Mouse (Mus musculus): ENCODE measurements at regions not wholly inside any gene's neighbourhood (a gene's known extent, or its start where the extent isn't known, plus 50 kb on each side); places are given as distances from the start of the nearest gene placed in this dataset.

DNA sequence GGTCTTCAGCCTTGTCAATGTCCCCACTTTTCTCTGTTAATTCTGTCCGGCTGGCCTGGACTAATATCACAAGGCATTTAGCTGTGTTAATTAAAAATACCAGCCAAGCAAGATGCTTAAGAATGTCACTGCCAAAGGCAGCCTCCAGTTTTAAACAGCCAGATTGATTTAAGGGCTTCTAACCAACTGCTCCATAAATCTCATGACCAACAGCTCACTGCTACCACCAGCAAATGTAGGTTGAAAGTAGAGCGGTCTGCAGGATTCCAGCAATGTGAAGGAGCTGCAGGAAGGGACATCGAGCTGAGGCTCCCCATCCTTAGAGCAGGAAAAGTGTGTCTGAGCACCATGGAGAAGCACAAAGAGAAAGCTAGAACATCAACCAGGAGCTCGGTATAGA, 289.5 kb upstream of the Ano5 start:
- TF ChIP-seq POLR2A (IDR thresholded peaks at IDR 0.05; ENCODE audit: borderline replicate concordance, extremely low read depth, low read depth, low read length) (no peak), CTCF (IDR thresholded peaks at IDR 0.05; ENCODE audit: insufficient read depth, low read length) (no peak)
- WGBS: 79% methylated on average over 4 of the region's 4 CpGs
- no peak for DNase-seq
- Histone ChIP-seq H3K4me1 (ENCODE audit: control insufficient read depth, insufficient read depth, low read length) (no peaks in the 10 kb centered on the region), H3K4me3 (replicated peaks; ENCODE audit: extremely low read depth, low read depth, low read length) (no peak overlapping the region)

DNA sequence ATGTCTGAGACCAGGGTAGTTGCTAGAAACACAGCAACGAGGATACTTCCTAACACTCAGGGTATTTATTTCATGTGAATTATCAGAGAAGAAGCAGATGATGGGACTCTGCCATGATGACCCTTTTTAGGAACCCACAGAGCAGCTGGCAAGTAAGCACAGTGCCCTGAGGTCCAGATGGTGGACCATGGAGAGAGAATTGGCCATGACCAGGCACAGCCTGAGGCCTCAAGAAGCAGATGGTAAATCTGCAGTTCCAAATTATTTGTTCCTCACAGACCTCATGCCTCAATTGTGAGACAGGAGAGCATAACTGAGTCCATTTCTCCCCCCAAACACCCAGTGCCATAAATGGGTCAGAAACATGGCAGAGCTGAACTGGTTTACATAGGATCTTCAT, 289.0 kb upstream of the Ano5 start:
- DNase-seq: no peak
- 59% methylated on average over 1 of the region's 1 CpGs for WGBS
- no peaks in the 10 kb centered on the region for H3K4me1 ChIP-seq (ENCODE audit: control insufficient read depth, insufficient read depth, low read length)
- TF ChIP-seq CTCF (IDR thresholded peaks at IDR 0.05; ENCODE audit: insufficient read depth, low read length) (no peak), POLR2A (IDR thresholded peaks at IDR 0.05; ENCODE audit: borderline replicate concordance, extremely low read depth, low read depth, low read length) (no peak)
- no peak overlapping the region for H3K4me3 ChIP-seq (replicated peaks; ENCODE audit: extremely low read depth, low read depth, low read length)

DNA sequence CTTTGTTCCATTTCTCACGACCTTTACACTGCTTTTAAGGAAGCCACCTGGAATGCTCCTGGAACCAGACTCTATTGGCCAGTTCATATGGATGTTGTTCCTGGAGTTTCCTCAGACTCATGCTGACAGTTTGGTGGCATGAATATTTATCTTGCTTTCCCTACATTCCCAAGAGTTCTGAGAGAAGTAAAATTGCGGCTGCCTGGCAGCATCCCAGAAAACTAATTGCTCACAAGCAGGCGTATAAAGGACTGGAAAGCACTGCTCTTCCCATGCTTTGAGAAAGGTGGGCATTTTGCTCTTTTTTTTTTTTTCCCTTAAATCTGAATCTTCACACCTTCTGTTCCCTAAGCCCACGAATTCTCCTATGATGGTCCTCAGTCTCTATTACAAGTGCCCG, 283.7 kb upstream of the Ano5 start:
- no peaks in the 10 kb centered on the region for H3K4me1 ChIP-seq (ENCODE audit: control insufficient read depth, insufficient read depth, low read length)
- WGBS: 61% methylated on average over 5 of the region's 5 CpGs
- no peak for TF ChIP-seq CTCF (IDR thresholded peaks at IDR 0.05; ENCODE audit: insufficient read depth, low read length)
- no peak for TF ChIP-seq POLR2A (IDR thresholded peaks at IDR 0.05; ENCODE audit: borderline replicate concordance, extremely low read depth, low read depth, low read length)

DNA sequence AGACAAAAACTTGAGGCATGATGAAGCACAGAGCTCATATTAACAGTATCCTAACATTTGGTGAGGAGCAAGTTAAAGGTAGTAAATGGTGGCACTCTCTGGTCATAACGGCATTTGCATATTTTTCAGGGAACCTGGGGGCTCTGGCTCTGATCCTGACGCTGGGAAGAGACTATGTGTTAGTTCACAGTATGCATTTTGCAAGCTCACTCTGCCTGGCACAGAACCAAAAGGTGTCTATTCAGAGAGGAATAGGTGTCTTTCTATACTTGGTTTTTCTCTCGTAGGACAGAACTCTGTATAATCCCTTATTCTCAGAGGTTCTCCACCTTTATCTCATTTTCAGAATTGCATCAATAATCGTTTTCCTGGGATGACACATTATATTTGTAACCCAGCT, 276.2 kb upstream of the Ano5 start:
- H3K4me1 ChIP-seq (ENCODE audit: control insufficient read depth, insufficient read depth, low read length): no peaks in the 10 kb centered on the region
- no peak overlapping the region for H3K4me3 ChIP-seq (replicated peaks; ENCODE audit: extremely low read depth, low read depth, low read length)
- TF ChIP-seq POLR2A (IDR thresholded peaks at IDR 0.05; ENCODE audit: borderline replicate concordance, extremely low read depth, low read depth, low read length) (no peak), CTCF (IDR thresholded peaks at IDR 0.05; ENCODE audit: insufficient read depth, low read length) (no peak)
- WGBS: 61% methylated on average over 4 of the region's 4 CpGs
- DNase-seq: no peak

More for the DNA sequence above, 283.7 kb upstream of the Ano5 start:
- DNase-seq: no peak
- no peak overlapping the region for H3K4me3 ChIP-seq (replicated peaks; ENCODE audit: extremely low read depth, low read depth, low read length)

DNA sequence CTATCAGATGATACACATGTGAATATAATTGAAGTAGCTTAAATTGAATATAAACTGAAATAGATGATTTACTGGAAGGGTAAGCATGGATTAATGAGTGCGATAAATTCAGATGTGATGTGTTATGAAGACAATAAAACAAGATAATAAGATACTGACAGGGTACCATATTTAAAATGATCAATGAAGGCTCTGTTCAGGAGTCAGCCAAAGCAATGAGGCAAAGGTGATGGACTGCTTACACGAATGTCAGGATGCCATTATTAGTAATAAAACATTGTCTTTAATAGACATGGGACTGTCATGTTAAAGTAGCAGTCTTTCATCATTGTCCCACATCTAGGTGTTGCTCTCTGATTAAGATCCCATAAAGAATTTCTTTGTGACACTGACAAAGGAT, 263.1 kb upstream of the Ano5 start:
- TF ChIP-seq CTCF (IDR thresholded peaks at IDR 0.05; ENCODE audit: insufficient read depth, low read length): no peak
- no peak for TF ChIP-seq POLR2A (IDR thresholded peaks at IDR 0.05; ENCODE audit: borderline replicate concordance, extremely low read depth, low read depth, low read length)
- 72% methylated on average over 2 of the region's 2 CpGs for WGBS
- no peak for DNase-seq
- H3K4me3 ChIP-seq (replicated peaks; ENCODE audit: extremely low read depth, low read depth, low read length): no peak overlapping the region
- H3K4me1 ChIP-seq (ENCODE audit: control insufficient read depth, insufficient read depth, low read length): no peaks in the 10 kb centered on the region

DNA sequence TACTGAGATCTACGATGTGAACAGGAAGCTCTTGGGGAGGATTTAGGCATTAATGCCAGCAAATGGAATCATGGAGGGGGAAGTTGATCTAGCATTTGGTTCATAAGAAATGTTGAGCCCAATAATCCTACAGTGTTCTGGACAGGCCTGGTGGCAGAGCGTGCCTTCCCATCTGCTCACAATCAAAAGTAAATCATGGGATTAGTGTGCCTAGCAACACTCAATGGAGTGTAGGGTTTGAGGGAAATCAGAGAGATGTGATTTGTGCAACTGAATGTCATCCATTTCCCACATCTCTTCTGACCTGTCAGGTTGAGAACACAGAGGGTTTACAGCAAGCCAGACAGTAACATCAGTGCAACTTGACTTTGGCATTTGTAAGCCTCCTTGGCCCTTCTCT, 256.4 kb upstream of the Ano5 start:
- H3K4me1 ChIP-seq (ENCODE audit: control insufficient read depth, insufficient read depth, low read length): no peaks in the 10 kb centered on the region
- no peak for DNase-seq
- TF ChIP-seq CTCF (IDR thresholded peaks at IDR 0.05; ENCODE audit: insufficient read depth, low read length) (no peak), POLR2A (IDR thresholded peaks at IDR 0.05; ENCODE audit: borderline replicate concordance, extremely low read depth, low read depth, low read length) (no peak)
- no peak overlapping the region for H3K4me3 ChIP-seq (replicated peaks; ENCODE audit: extremely low read depth, low read depth, low read length)
- WGBS: 63% methylated on average over 2 of the region's 2 CpGs

DNA sequence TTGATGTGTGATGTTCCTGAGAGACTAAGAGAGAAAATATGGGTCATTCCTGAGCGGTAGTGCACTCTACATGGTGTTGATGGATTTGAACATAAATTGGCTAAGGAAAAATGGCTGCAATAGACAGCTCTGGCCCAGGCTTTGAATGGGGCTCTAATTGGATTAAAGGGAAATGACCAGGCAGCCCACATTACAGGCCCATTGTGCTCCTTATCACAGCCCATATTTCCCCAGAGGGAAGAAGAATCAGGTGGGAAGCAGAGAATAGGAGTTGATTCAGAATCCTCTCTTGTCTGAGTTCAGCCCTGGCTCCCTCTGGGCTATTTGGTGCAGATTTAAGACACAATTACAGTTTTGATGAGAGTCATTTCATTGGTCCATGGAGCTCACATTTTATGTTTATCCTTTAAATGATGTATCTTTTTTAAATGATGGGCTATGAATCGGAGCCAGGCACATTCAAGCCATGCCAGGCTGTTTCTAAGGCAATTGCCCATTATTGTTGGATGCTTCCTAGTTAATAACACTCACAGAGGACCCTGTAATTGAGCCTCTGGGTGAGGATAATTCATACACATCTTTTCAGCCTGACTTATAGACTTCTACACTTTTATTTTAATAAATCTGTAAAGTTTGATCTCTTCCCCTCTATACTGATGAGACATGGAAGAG, 251.5 kb upstream of the Ano5 start:
- Histone ChIP-seq H3K4me3 (replicated peaks; ENCODE audit: extremely low read depth, low read depth, low read length) (no peak overlapping the region), H3K4me1 (ENCODE audit: control insufficient read depth, insufficient read depth, low read length) (no peaks in the 10 kb centered on the region)
- DNase-seq: no peak
- WGBS: 46% methylated on average over 2 of the region's 2 CpGs
- TF ChIP-seq POLR2A (IDR thresholded peaks at IDR 0.05; ENCODE audit: borderline replicate concordance, extremely low read depth, low read depth, low read length): no peak
- TF ChIP-seq CTCF (IDR thresholded peaks at IDR 0.05; ENCODE audit: insufficient read depth, low read length): no peak

DNA sequence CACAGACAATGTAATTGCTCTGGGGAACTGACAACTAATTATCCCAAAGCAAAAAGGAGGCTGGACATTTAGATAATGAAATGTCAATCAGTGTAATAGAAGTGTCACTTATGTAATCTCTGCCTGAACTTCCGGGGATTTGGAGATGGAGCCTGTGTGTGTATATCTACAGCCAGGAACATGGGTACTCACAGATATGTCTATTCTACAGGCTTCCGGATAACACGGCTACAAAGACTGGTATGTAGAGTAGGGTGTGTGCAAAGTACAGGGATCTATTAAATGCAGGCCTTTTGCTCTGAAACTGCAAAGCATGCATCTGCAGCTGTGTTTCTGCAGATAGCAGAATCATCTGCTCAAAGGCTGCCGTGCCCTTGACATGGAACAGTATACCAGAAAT, 246.7 kb upstream of the Ano5 start:
- Histone ChIP-seq H3K4me3 (replicated peaks; ENCODE audit: extremely low read depth, low read depth, low read length) (no peak overlapping the region), H3K4me1 (ENCODE audit: control insufficient read depth, insufficient read depth, low read length) (no peaks in the 10 kb centered on the region)
- WGBS: 75% methylated on average over 4 of the region's 4 CpGs
- no peak for DNase-seq
- TF ChIP-seq CTCF (IDR thresholded peaks at IDR 0.05; ENCODE audit: insufficient read depth, low read length): no peak
- no peak for TF ChIP-seq POLR2A (IDR thresholded peaks at IDR 0.05; ENCODE audit: borderline replicate concordance, extremely low read depth, low read depth, low read length)

DNA sequence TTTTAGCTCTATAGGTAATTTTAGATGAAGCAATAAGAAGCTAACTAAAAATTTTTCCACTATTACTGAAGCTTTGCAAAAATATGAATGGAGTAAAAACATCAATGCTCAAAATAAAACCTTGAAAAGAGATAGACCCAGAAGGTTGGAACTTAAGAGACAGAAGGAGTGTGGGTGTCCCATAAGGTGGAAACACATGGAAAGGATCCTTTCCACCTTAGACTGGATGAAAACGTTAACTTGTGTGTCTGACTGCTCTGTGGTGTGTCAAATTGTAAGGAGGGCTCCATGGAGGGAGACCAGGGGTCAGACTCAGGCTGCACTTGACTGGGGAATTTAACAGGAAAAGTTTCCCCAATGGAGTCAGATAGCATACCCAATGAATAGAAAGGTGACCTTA, 244.9 kb upstream of the Ano5 start:
- H3K4me3 ChIP-seq (replicated peaks; ENCODE audit: extremely low read depth, low read depth, low read length): no peak overlapping the region
- no peaks in the 10 kb centered on the region for H3K4me1 ChIP-seq (ENCODE audit: control insufficient read depth, insufficient read depth, low read length)
- DNase-seq: no peak
- TF ChIP-seq POLR2A (IDR thresholded peaks at IDR 0.05; ENCODE audit: borderline replicate concordance, extremely low read depth, low read depth, low read length): no peak
- no peak for TF ChIP-seq CTCF (IDR thresholded peaks at IDR 0.05; ENCODE audit: insufficient read depth, low read length)
- 61% methylated on average over 1 of the region's 1 CpGs for WGBS

DNA sequence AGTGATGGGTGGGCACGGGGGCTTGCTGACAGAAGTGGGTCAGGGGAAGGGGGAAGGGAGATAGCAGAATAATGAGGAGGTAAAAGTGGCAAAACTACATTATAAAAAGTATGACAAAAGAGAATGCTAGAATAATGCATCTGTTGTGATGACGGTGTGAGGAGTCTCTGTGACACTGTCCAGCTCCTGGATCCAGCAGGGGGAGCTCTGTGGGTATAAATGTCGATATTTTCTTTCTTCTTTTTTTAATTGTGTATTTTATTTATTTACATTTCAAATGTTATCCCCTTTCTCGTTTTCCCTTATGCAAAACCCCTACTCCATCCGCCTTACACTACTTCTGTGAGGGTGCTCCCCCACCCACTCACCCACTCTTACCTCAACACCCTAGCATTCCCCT, 243.9 kb upstream of the Ano5 start:
- DNase-seq: no peak
- no peak overlapping the region for H3K4me3 ChIP-seq (replicated peaks; ENCODE audit: extremely low read depth, low read depth, low read length)
- TF ChIP-seq POLR2A (IDR thresholded peaks at IDR 0.05; ENCODE audit: borderline replicate concordance, extremely low read depth, low read depth, low read length) (no peak), CTCF (IDR thresholded peaks at IDR 0.05; ENCODE audit: insufficient read depth, low read length) (no peak)
- WGBS: 53% methylated on average over 5 of the region's 5 CpGs
- H3K4me1 ChIP-seq (ENCODE audit: control insufficient read depth, insufficient read depth, low read length): no peaks in the 10 kb centered on the region
